Mouse (Mus musculus) urinary bladder, adult 18-20 months (tissue): ENCODE measurements at regions not wholly inside any gene's neighbourhood (a gene's known extent, or its start where the extent isn't known, plus 50 kb on each side); places are given as distances from the start of the nearest gene placed in this dataset.

Experiments used
- DNase-seq, 2 experiments: peaks; one replicate each; pipeline ENCODE4 v3.0.0; 2022; ENCODE audit warnings: low spot score in 2 of 2, mixed read lengths in 2 of 2

GRCm38 (mm10) chr9:90326531-90326930 lies 55.9 kb upstream of the Tbc1d2b start:
- no peak for DNase-seq
